Mouse (Mus musculus) heart, adult 2 months (tissue): ENCODE measurements at regions not wholly inside any gene's neighbourhood (a gene's known extent, or its start where the extent isn't known, plus 50 kb on each side); places are given as distances from the start of the nearest gene placed in this dataset.

Experiments
- CTCF ChIP-seq: fragments of 200-600 bp; IDR thresholded peaks from 2 replicates; pipeline ENCODE4 v1.8.1; 2022; ENCODE audit warnings: antibody characterized with exemption, mild to moderate bottlenecking, moderate library complexity
- EP300 ChIP-seq: fragments of 200-500 bp; IDR thresholded peaks from 2 replicates; pipeline ENCODE4 v1.6.1; 2011; ENCODE audit warnings: low read depth, low read length, control low read depth; ENCODE audit not compliant: insufficient read depth
- POLR2A ChIP-seq: fragments of 200-500 bp; IDR thresholded peaks from 2 replicates; pipeline ENCODE4 v1.6.1; 2011; ENCODE audit warnings: mild to moderate bottlenecking, low read depth, low read length, control low read depth; ENCODE audit not compliant: insufficient read depth

GRCm38 (mm10) chr12:51018185-51018584 lies 329.7 kb upstream of the G2e3 start:
- TF ChIP-seq CTCF (no peak), POLR2A (no peak), EP300 (no peak)
